Mouse (Mus musculus) stomach, embryonic 14.5 days (tissue): ENCODE measurements around the gene Ddah1. TPM values are rescaled to one million over a fixed set of nuclear protein-coding genes. Genes with fewer than 3 reads are reported as not detected.

Source experiments
- ATAC-seq: fragments of 200-750 bp; cut with Nextera tagmentation; 2 replicates; pipeline ENCODE4 v1.8.0; 2017; ENCODE audit warnings: low read depth, moderate TSS enrichment; ENCODE audit not compliant: insufficient number of reproducible peaks, insufficient read depth, low FRiP score
- H3K27ac ChIP-seq: fragments of 300-500 bp; sonication (generic); 2 replicates; pipeline ENCODE4 v1.5.1; 2014; ENCODE audit warnings: mild to moderate bottlenecking, low read length, moderate library complexity, mixed read lengths
- H3K27me3 ChIP-seq: fragments of 300-500 bp; sonication (generic); 2 replicates; pipeline ENCODE4 v1.6.1; 2014; ENCODE audit warnings: low read length, control low read depth, mixed read lengths; ENCODE audit not compliant: control insufficient read depth, insufficient read depth
- H3K36me3 ChIP-seq: fragments of 300-500 bp; sonication (generic); 2 replicates; pipeline ENCODE4 v1.6.1; 2014; ENCODE audit warnings: mild to moderate bottlenecking, control low read depth, low read length, moderate library complexity, mixed read lengths; ENCODE audit not compliant: control insufficient read depth, insufficient read depth
- H3K4me1 ChIP-seq: fragments of 300-500 bp; sonication (generic); 2 replicates; pipeline ENCODE4 v1.6.1; 2014; ENCODE audit warnings: low read length, control low read depth, mixed read lengths; ENCODE audit not compliant: control insufficient read depth, insufficient read depth
- H3K4me2 ChIP-seq: fragments of 300-500 bp; sonication (generic); replicated peaks from 2 replicates; pipeline ENCODE4 v1.6.1; 2014; ENCODE audit warnings: low read depth, low read length, control low read depth
- H3K4me3 ChIP-seq: fragments of 300-500 bp; sonication (generic); 2 replicates; pipeline ENCODE4 v1.5.1; 2014; ENCODE audit warnings: low read depth, low read length, control low read depth
- H3K9ac ChIP-seq: fragments of 300-500 bp; sonication (generic); replicated peaks from 2 replicates; pipeline ENCODE4 v1.6.1; 2014; ENCODE audit warnings: low read depth, mild to moderate bottlenecking, control low read depth, low read length, moderate library complexity, mixed read lengths
- H3K9me3 ChIP-seq: fragments of 300-500 bp; sonication (generic); 2 replicates; pipeline ENCODE4 v1.6.1; 2016; ENCODE audit warnings: low read depth, low read length, control low read depth; ENCODE audit not compliant: control insufficient read depth
- WGBS: fragments of 180-500 bp; shearing (Covaris S2); extraction: QIAGEN DNeasy Blood & Tissue Kit; methylation state at CpG from one replicate; pipeline ENCODE4 v1.1.7; 2014; 5-methylcytosine and 5-hydroxymethylcytosine counted together
- polyA plus RNA-seq: library from polyadenylated mRNA; unstranded; fragments of >200 nt; fragmentation: Nextera tagmentation; extraction: Ambion mirVana; gene quantifications from 2 replicates; pipeline ENCODE4 v1.2.1, GENCODE M21; 2014

Ddah1 gene
- polyA plus RNA-seq, 1 experiment from 2014 or later, result 24.0 TPM

GRCm38 (mm10) chr3:145933845-145934244 lies 175.4 kb downstream of the Ddah1 start:
- 54% methylated on average over 9 of the region's 9 CpGs for WGBS
- Histone ChIP-seq H3K4me2 (no peak overlapping the region), H3K27me3 (no peaks in the 10 kb centered on the region)

DNA sequence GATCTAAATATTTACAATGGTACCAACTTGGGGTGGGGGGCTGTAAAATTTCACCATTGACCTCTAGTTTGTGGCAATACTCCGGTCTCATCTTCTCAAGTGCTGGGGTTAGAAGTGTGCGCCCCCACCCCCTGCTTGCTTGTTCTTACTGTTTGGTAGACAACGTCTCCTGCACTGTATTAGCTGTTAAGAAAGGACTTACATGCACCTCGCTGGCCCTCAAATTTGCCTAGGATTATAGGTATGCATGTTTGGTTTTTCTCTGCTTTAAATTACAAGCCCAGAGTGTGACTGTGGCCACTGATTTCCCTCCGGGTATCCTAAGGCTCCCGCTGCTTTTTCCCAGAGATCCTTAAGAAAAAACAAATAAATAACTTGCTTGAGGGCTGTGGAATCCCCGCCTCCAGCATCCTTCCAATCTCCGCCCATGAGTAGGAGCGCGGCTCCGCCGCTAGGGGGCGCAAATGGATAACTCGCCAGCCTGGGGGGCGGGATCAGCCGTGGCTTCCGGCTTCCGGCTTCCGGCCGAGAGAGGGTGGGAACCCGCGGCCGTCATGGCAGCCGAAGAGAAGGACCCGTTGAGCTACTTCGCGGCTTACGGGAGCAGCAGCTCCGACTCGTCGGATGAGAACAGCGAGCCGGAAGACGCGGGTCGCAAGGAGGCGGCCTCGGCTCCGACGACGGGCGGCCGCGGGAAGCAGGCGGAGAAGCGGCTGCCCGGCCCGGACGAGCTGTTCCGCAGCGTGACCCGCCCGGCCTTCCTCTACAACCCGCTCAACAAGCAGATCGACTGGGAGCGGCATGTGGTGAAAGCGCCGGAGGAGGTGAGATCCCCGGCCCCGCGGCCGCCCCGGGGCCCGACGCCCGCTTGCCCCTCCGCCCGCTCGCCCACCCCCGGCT lies 179.3 kb downstream of the Ddah1 start, which contains the start of gene 2410004B18Rik:
TSS of gene 2410004B18Rik (plus strand) at position 510 of the 900 bp plus-strand sequence.
- no peaks in the 10 kb centered on the region for H3K9me3 ChIP-seq
- peak within 1 kb of the TSS; percentile 74 for H3K4me2 ChIP-seq
- peak within 1 kb of the TSS; percentile 52; the same call in 1 of the 2 replicates for H3K27ac ChIP-seq
- H3K36me3 ChIP-seq, result peaks cover 16% of the 10 kb centered on the region; the same call in 1 of the 2 replicates
- 1% methylated on average over 69 of the region's 70 CpGs for WGBS
- H3K9ac ChIP-seq, result peak within 1 kb of the TSS; percentile 95
- peaks cover 11% of the 10 kb centered on the region for H3K4me1 ChIP-seq
- H3K4me3 ChIP-seq, result peak within 1 kb of the TSS; percentile 91
- no peaks in the 10 kb centered on the region for H3K27me3 ChIP-seq
- ATAC-seq, result peak; percentile 93

More at GRCm38 (mm10) chr3:145933845-145934244, 175.4 kb downstream of the Ddah1 start:
- H3K9ac ChIP-seq, result no peak overlapping the region
- H3K36me3 ChIP-seq, result peaks cover 24% of the 10 kb centered on the region; the same call in 1 of the 2 replicates
- no peaks in the 10 kb centered on the region for H3K9me3 ChIP-seq
- no peak overlapping the region for H3K27ac ChIP-seq
- peaks cover 2% of the 10 kb centered on the region for H3K4me1 ChIP-seq
- ATAC-seq, result no peak
- H3K4me3 ChIP-seq, result no peak overlapping the region

- Histone ChIP-seq H3K9me3 (no peaks in the 10 kb centered on the region), H3K27ac (peak overlapping the region; percentile 52; the same call in 1 of the 2 replicates), H3K36me3 (peaks cover 17% of the 10 kb centered on the region; the same call in 1 of the 2 replicates), H3K4me2 (peak overlapping the region; percentile 74), H3K4me3 (peak overlapping the region; percentile 91), H3K4me1 (peaks cover 11% of the 10 kb centered on the region), H3K9ac (peak overlapping the region; percentile 95), H3K27me3 (no peaks in the 10 kb centered on the region)
- WGBS, result 18% methylated on average over 50 of the region's 50 CpGs
- 0 out of 2 replicates have a peak, but pooled peaks have one; percentile 7 for ATAC-seq
Observed at GRCm38 (mm10) chr3:145938405-145939349, 180.2 kb downstream of the Ddah1 start.

DNA sequence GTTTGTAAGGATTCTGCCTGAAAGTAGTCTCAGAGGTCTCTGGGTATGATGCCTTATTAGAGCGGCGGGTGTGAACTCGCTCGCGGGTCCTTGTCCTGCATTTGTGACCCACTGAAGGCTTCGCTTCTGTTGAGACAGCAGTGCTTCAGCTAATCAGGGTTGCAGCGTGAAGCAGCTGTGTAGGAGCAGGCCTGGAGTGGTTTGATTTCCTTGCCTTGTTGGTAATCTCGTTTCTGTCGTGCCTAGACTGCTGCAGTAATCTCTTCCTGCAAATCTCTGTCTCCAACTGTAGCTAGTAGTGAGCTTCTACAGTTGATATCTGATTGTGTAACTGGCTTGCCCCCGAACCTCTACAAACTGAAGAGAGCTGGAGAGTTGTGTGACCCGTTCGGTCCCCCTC lies 180.9 kb downstream of the Ddah1 start:
- Histone ChIP-seq H3K27me3 (no peaks in the 10 kb centered on the region), H3K4me1 (peaks cover 11% of the 10 kb centered on the region), H3K36me3 (peaks cover 21% of the 10 kb centered on the region), H3K4me3 (peak overlapping the region; percentile 91), H3K9me3 (no peaks in the 10 kb centered on the region), H3K27ac (no peak overlapping the region), H3K4me2 (peak overlapping the region; percentile 74), H3K9ac (no peak overlapping the region; the same call in 1 of the 2 replicates)
- WGBS, result 79% methylated on average over 12 of the region's 12 CpGs
- ATAC-seq, result no peak

DNA sequence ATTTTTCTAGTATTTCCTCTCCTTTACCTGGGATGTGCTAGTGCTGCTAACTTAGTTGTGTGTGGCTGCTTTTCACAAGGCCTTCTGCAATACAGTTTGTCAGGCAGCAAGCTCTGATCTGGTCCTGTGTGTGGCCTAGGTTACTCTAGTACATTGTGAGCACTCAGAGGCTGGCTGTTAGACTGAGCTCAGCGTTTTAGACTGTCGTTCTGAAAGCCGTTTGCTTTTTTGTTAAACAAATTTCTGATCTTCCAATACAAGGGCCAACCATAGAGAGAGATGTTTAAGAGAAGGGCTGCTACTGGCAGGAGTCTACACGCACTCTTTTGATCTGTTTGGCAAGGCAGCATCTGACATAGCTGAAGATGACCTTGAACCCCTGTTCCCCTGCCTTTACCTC lies 181.5 kb downstream of the Ddah1 start:
- Histone ChIP-seq H3K9me3 (no peaks in the 10 kb centered on the region), H3K27me3 (no peaks in the 10 kb centered on the region), H3K27ac (no peak overlapping the region), H3K4me2 (no peak overlapping the region), H3K4me3 (no peak overlapping the region), H3K36me3 (peaks cover 27% of the 10 kb centered on the region), H3K9ac (no peak overlapping the region), H3K4me1 (peaks cover 11% of the 10 kb centered on the region)
- no peak for ATAC-seq
- WGBS, result 76% methylated on average over 4 of the region's 4 CpGs

GRCm38 (mm10) chr3:145941971-145942370 lies 183.5 kb downstream of the Ddah1 start:
- no peaks in the 10 kb centered on the region for H3K9me3 ChIP-seq
- WGBS, result 11% methylated on average over 3 of the region's 3 CpGs
- ATAC-seq, result no peak
- no peak overlapping the region for H3K27ac ChIP-seq
- peaks cover 11% of the 10 kb centered on the region for H3K4me1 ChIP-seq
- H3K27me3 ChIP-seq, result no peaks in the 10 kb centered on the region
- no peak overlapping the region for H3K9ac ChIP-seq
- peaks cover 29% of the 10 kb centered on the region for H3K36me3 ChIP-seq
- no peak overlapping the region for H3K4me3 ChIP-seq
- H3K4me2 ChIP-seq, result no peak overlapping the region
